Mouse (Mus musculus): Measurements from ENCODE around the gene Hnrnpa1. TPM values are rescaled to one million over a fixed set of nuclear protein-coding genes. Genes with fewer than 3 reads are reported as not detected.
A peak's percentile ranks its signal among the peaks of the same experiment; 100 is the strongest.

Gene Hnrnpa1
- polyA plus RNA-seq, 1 experiment: 62.6 TPM

DNA sequence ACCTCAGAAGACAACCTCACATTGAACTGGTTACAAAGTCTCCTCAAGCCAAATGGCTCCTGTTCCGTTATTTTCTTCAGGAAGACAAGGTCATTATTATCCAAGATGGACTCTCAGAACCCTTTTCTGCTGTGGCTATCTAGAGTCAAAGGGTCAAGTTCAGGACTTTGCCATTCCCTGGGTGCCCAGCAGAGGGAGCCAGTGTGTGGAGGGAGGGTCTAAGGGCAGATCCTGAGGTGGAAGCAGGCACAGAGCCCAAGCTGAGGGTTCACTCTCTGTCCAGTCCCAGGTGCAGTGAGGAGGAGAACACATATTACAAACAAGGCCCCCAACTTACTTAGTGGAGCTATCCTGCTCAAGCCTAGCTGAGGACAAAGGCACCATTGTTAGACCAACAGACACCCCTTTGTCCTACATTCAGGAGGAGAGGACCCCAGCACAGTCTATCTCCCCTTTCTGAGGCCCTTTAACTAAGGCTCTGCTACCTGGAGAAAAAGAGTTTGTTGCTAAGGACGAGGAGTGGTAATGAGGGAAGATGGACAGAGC lies 10.0 kb downstream of the Hnrnpa1 start:
- Histone ChIP-seq H3K27ac (ENCODE audit: insufficient read depth, low read length) (no peak overlapping the region), H3K36me3 (ENCODE audit: control insufficient read depth, insufficient read depth, low read length) (peaks cover 33% of the 10 kb centered on the region), H3K4me3 (ENCODE audit: extremely low read depth, insufficient read depth, insufficient read length) (no peak overlapping the region), H3K27me3 (ENCODE audit: control insufficient read depth, insufficient read depth, low read length) (no peaks in the 10 kb centered on the region), H3K4me1 (ENCODE audit: control insufficient read depth, insufficient read depth, insufficient read length) (no peaks in the 10 kb centered on the region)
- peak; percentile 29 to 73 for DNase-seq (ENCODE audit: low read depth in 1 of 2, low spot score in 2 of 2)
- 43% methylated on average over 2 of the region's 2 CpGs for WGBS
- TF ChIP-seq POLR2A (IDR thresholded peaks at IDR 0.05; ENCODE audit: low read depth, low read length) (no peak), CTCF (IDR thresholded peaks at IDR 0.05; ENCODE audit: extremely low read depth, insufficient read depth, insufficient read length, insufficient replicate concordance) (peak; percentile 89; the same call in 1 of the 2 replicates)

- no peak overlapping the region for H3K27ac ChIP-seq (ENCODE audit: insufficient read depth, low read length)
- no peaks in the 10 kb centered on the region for H3K27me3 ChIP-seq (ENCODE audit: control insufficient read depth, insufficient read depth, low read length)
- no peak overlapping the region for H3K4me3 ChIP-seq (ENCODE audit: extremely low read depth, insufficient read depth, insufficient read length)
- TF ChIP-seq CTCF (IDR thresholded peaks at IDR 0.05; ENCODE audit: extremely low read depth, insufficient read depth, insufficient read length, insufficient replicate concordance) (no peak), POLR2A (IDR thresholded peaks at IDR 0.05; ENCODE audit: low read depth, low read length) (no peak)
- H3K4me1 ChIP-seq (ENCODE audit: control insufficient read depth, insufficient read depth, insufficient read length): no peaks in the 10 kb centered on the region
- H3K36me3 ChIP-seq (ENCODE audit: control insufficient read depth, insufficient read depth, low read length): peaks cover 23% of the 10 kb centered on the region
- no peak for DNase-seq (ENCODE audit: low read depth in 1 of 2, low spot score in 2 of 2)
- 64% methylated on average over 1 of the region's 1 CpGs for WGBS
Measured at GRCm38 (mm10) chr15:103251595-103251994, 11.4 kb downstream of the Hnrnpa1 start.

DNA sequence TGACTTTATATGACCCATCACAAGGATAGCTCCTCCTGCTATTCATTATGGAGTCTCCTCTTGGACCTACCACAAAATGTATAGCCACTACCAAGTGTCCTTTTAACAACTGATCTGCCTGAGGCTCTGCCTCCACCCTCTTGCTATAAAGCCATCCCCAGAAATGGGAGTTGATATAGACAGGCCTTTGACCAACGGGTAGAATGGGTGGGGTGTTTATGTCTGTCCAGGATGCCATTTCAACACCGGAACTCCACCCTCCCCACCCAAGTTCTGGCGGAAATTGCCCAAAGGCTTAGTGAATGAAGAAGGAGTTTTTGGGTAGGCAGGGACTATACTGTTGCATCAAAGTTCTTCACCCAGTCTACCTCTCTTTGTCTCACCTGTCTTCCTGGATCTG lies 12.4 kb downstream of the Hnrnpa1 start:
- Histone ChIP-seq H3K36me3 (ENCODE audit: control insufficient read depth, insufficient read depth, low read length) (peaks cover 13% of the 10 kb centered on the region), H3K4me1 (ENCODE audit: control insufficient read depth, insufficient read depth, insufficient read length) (peaks cover under 1% of the 10 kb centered on the region; the same call in 1 of the 2 replicates), H3K27ac (ENCODE audit: insufficient read depth, low read length) (no peak overlapping the region), H3K27me3 (ENCODE audit: control insufficient read depth, insufficient read depth, low read length) (no peaks in the 10 kb centered on the region), H3K4me3 (ENCODE audit: extremely low read depth, insufficient read depth, insufficient read length) (no peak overlapping the region)
- no peak for TF ChIP-seq POLR2A (IDR thresholded peaks at IDR 0.05; ENCODE audit: low read depth, low read length)
- TF ChIP-seq CTCF (IDR thresholded peaks at IDR 0.05; ENCODE audit: extremely low read depth, insufficient read depth, insufficient read length, insufficient replicate concordance): no peak
- no peak for DNase-seq (ENCODE audit: low read depth in 1 of 2, low spot score in 2 of 2)
- WGBS: 18% methylated on average over 3 of the region's 3 CpGs

GRCm38 (mm10) chr15:103253352-103253751 lies 13.1 kb downstream of the Hnrnpa1 start:
- Histone ChIP-seq H3K27ac (ENCODE audit: insufficient read depth, low read length) (0 out of 2 replicates have a peak overlapping the region, but pooled peaks have one; percentile 2), H3K27me3 (ENCODE audit: control insufficient read depth, insufficient read depth, low read length) (no peaks in the 10 kb centered on the region), H3K36me3 (ENCODE audit: control insufficient read depth, insufficient read depth, low read length) (peaks cover 6% of the 10 kb centered on the region), H3K4me3 (ENCODE audit: extremely low read depth, insufficient read depth, insufficient read length) (no peak overlapping the region; the same call in 1 of the 2 replicates), H3K4me1 (ENCODE audit: control insufficient read depth, insufficient read depth, insufficient read length) (peaks cover 6% of the 10 kb centered on the region)
- 53% methylated on average over 1 of the region's 1 CpGs for WGBS
- no peak for TF ChIP-seq POLR2A (IDR thresholded peaks at IDR 0.05; ENCODE audit: low read depth, low read length)
- TF ChIP-seq CTCF (IDR thresholded peaks at IDR 0.05; ENCODE audit: extremely low read depth, insufficient read depth, insufficient read length, insufficient replicate concordance): no peak
- no peak for DNase-seq (ENCODE audit: low read depth in 1 of 2, low spot score in 2 of 2)

DNA sequence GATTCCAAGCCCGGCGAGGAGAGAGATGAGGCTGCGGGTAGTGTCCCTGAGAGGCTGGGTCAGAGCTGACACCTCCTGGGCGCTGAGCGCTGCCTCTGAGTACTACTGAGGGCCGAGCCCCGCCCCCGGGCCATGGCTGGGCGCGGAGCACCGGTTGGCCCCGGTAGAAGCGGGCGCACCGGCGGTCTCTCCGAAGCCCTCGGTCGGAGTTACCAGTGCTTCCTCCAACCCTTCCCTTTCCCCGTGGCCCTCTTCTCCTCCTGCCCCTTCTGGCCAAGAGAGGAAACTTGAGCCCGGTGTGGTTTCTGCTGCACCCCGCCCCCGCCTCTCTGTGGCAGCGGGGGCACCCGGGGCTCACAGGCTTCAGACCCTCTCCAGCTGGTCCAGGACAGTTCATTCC lies 14.9 kb downstream of the Hnrnpa1 start:
- TF ChIP-seq CTCF (IDR thresholded peaks at IDR 0.05; ENCODE audit: extremely low read depth, insufficient read depth, insufficient read length, insufficient replicate concordance) (peak; percentile 8; the same call in 1 of the 2 replicates), POLR2A (IDR thresholded peaks at IDR 0.05; ENCODE audit: low read depth, low read length) (no peak)
- no peaks in the 10 kb centered on the region for H3K27me3 ChIP-seq (ENCODE audit: control insufficient read depth, insufficient read depth, low read length)
- peak overlapping the region; percentile 0; the same call in 1 of the 2 replicates for H3K27ac ChIP-seq (ENCODE audit: insufficient read depth, low read length)
- H3K36me3 ChIP-seq (ENCODE audit: control insufficient read depth, insufficient read depth, low read length): no peaks in the 10 kb centered on the region
- H3K4me3 ChIP-seq (ENCODE audit: extremely low read depth, insufficient read depth, insufficient read length): peak overlapping the region; percentile 42
- peaks cover 6% of the 10 kb centered on the region for H3K4me1 ChIP-seq (ENCODE audit: control insufficient read depth, insufficient read depth, insufficient read length)
- under 1% methylated on average over 25 of the region's 25 CpGs for WGBS
- DNase-seq (ENCODE audit: low read depth in 1 of 2, low spot score in 2 of 2): peak in 1 of 2 experiments; percentile 36

DNA sequence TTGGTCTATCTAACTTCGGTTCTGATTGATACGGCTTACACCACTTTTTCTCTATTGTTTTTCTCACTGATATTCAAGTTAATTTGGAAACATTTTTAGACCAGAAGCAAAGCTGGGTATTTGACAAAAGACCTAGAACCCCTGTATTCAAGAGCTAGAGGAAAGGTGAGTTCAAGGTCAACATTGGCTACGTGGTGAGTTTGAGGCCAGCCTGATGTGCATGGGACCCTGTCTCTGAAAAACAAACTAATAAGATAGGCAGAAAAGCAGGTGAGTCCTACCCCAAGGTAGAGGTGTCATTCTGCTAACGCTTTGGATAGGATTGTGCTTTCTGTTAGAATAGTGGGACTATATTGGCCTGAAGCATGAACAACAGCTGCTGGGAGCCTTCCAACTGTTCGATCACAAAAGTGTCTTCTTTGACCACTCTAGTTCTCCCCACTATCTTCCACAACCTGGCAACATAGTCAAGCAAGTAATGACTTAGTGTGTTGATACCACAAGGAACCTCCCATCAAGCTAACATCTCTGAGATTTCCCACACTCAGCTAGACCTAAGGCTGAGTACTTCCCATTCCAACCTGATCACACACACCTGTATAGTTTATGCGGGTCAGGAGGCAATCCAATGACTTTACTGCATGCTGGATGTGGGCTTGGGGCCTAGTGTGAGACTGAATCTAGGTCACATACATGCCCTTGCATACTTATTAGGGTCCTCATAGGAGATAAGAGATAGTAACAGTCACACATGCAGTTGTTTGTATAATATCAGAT lies 16.2 kb downstream of the Hnrnpa1 start:
- WGBS: 73% methylated on average over 6 of the region's 6 CpGs
- Histone ChIP-seq H3K27ac (ENCODE audit: insufficient read depth, low read length) (no peak overlapping the region), H3K36me3 (ENCODE audit: control insufficient read depth, insufficient read depth, low read length) (no peaks in the 10 kb centered on the region), H3K4me3 (ENCODE audit: extremely low read depth, insufficient read depth, insufficient read length) (no peak overlapping the region), H3K4me1 (ENCODE audit: control insufficient read depth, insufficient read depth, insufficient read length) (peaks cover 6% of the 10 kb centered on the region), H3K27me3 (ENCODE audit: control insufficient read depth, insufficient read depth, low read length) (no peaks in the 10 kb centered on the region)
- TF ChIP-seq POLR2A (IDR thresholded peaks at IDR 0.05; ENCODE audit: low read depth, low read length) (no peak), CTCF (IDR thresholded peaks at IDR 0.05; ENCODE audit: extremely low read depth, insufficient read depth, insufficient read length, insufficient replicate concordance) (no peak)
- DNase-seq (ENCODE audit: low read depth in 1 of 2, low spot score in 2 of 2): no peak
